Mouse (Mus musculus) bone marrow, adult 2 months (tissue): ENCODE results near the gene Ppard.

Source experiments
- CTCF ChIP-seq: fragments of 200-500 bp; IDR thresholded peaks from 2 replicates; pipeline ENCODE4 v1.5.1; 2011; ENCODE audit warnings: low read length, control low read depth; ENCODE audit not compliant: control insufficient read depth, insufficient read depth
- POLR2A ChIP-seq: fragments of 200-500 bp; IDR thresholded peaks from 2 replicates; pipeline ENCODE4 v1.6.1; 2011; ENCODE audit warnings: low read depth, mild to moderate bottlenecking, control low read depth, low read length, borderline replicate concordance; ENCODE audit not compliant: control insufficient read depth

DNA sequence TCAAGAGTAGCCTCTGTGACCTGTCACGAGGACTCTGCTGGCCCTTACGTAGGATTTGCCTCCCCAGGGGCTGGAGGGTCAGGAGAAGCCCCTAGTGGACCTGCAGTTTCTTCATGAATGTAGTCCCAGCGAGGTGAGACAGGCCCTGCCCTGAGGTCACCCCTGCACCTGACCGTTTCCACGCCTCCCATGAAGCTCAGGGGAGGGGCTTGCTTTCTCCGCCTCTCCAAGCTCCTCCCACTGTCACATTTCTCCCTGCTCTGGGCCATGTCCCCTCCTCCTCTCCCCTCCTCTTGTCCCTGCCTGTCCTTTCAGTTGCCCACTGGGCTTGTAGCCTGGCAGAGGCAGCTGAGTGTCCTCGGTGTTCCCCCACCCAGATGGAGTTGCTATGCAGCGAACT is 84.6 kb downstream of the Ppard start:
- TF ChIP-seq POLR2A (no peak), CTCF (no peak)
